11 mouse cellular contexts compared by ENCODE assay signal in genomic region chr19:43442269-43442668, GRCm38 (mm10). TPM values are rescaled to one million over a fixed set of nuclear protein-coding genes. Genes with fewer than 3 reads are reported as not detected.
DNase-seq lines count a peak whose midpoint lies in the region; ATAC-seq and TF ChIP-seq lines count a peak whose summit lies in the region.
"Had no signal": no experiment of that assay in that cellular context is flagged by ENCODE, and none has a peak within 500 bp of the region (broad histone marks: within the 10 kb centered on the region; RNA-seq: fewer than 3 reads in every experiment).

No protein-coding gene starts in this region.

- ATAC-seq in heart, postnatal 0 days (ENCODE audit: insufficient read depth, low read depth) = no peak
- no peak for ATAC-seq in embryonic facial prominence, embryonic 13.5 days (ENCODE audit: insufficient number of reproducible peaks, insufficient read depth, low FRiP score, low TSS enrichment, low read depth)

- H3K4me1 ChIP-seq in heart, postnatal 0 days (ENCODE audit: control insufficient read depth, insufficient read depth) = peaks cover 9% of the 10 kb centered on the region
- H3K4me1 ChIP-seq in heart, embryonic 10.5 days = peaks cover 20% of the 10 kb centered on the region
- 0 out of 4 replicates have a peak, but pooled peaks cover 0 to 1% of the 10 kb centered on the region in 2 experiments for H3K4me1 ChIP-seq in ES-E14 (ENCODE audit: control insufficient read depth in 2 of 2, insufficient read depth in 2 of 2, low read length in 2 of 2, poor library complexity in 1 of 2)
- peaks cover 16% of the 10 kb centered on the region for H3K4me1 ChIP-seq in embryonic facial prominence, embryonic 13.5 days

- WGBS in heart, postnatal 0 days = 20% methylated on average over 6 of the region's 6 CpGs
- WGBS in heart, embryonic 10.5 days = 18% methylated on average over 6 of the region's 6 CpGs
- WGBS in embryonic facial prominence, embryonic 13.5 days = 23% methylated on average over 6 of the region's 6 CpGs

- no peak overlapping the region for H3K4me3 ChIP-seq in heart, postnatal 0 days (ENCODE audit: low read depth, low read length)
- no peak overlapping the region for H3K4me3 ChIP-seq in heart, embryonic 10.5 days
- H3K4me3 ChIP-seq in ES-E14 (ENCODE audit: insufficient read depth in 1 of 2, low read depth in 1 of 2, low read length in 2 of 2, poor library complexity in 1 of 2, severe bottlenecking in 1 of 2) = no peak overlapping the region
- peak overlapping the region; percentile 73 for H3K4me3 ChIP-seq in embryonic facial prominence, embryonic 13.5 days

- no peaks in the 10 kb centered on the region for H3K9me3 ChIP-seq in heart, postnatal 0 days (replicated peaks; ENCODE audit: control insufficient read depth, low read length)
- H3K9me3 ChIP-seq in heart, embryonic 10.5 days = no peaks in the 10 kb centered on the region
- H3K9me3 ChIP-seq in ES-E14 (ENCODE audit: control insufficient read depth, insufficient read depth, low read depth, low read length) = no peaks in the 10 kb centered on the region
- H3K9me3 ChIP-seq in embryonic facial prominence, embryonic 13.5 days = peaks cover 3% of the 10 kb centered on the region; the same call in 1 of the 2 replicates

- peak; percentile 15 for DNase-seq in heart, postnatal 0 days (ENCODE audit: low spot score)
- no peak for DNase-seq in heart, embryonic 10.5 days (ENCODE audit: low spot score)
- peak; percentile 30 for DNase-seq in ES-E14 (ENCODE audit: low read depth, low spot score)
- DNase-seq in mesoderm, embryonic 11.5 days (ENCODE audit: low read depth, low spot score) = peak; percentile 28
- DNase-seq in right cerebral cortex, postnatal 10 days (ENCODE audit: low spot score in 2 of 2) = no peak
- DNase-seq in adrenal gland, postnatal 25 days = no peak
- DNase-seq in cerebellum, postnatal 25 days = no peak
- DNase-seq: adrenal gland, adult 8-10 months; lung, postnatal 4 days had no signal

- H3K36me3 ChIP-seq in heart, postnatal 0 days (replicated peaks; ENCODE audit: control insufficient read depth, insufficient read depth, low read length) = no peaks in the 10 kb centered on the region
- no peaks in the 10 kb centered on the region for H3K36me3 ChIP-seq in heart, embryonic 10.5 days
- H3K36me3 ChIP-seq in ES-E14 (ENCODE audit: control insufficient read depth, insufficient read depth, low read length, poor library complexity, severe bottlenecking) = no peaks in the 10 kb centered on the region
- H3K36me3 ChIP-seq in embryonic facial prominence, embryonic 13.5 days = no peaks in the 10 kb centered on the region
- H3K36me3 ChIP-seq: heart, embryonic 13.5 days had no signal

- H3K27ac ChIP-seq in heart, postnatal 0 days (ENCODE audit: low read depth) = no peak overlapping the region
- no peak overlapping the region for H3K27ac ChIP-seq in heart, embryonic 10.5 days
- no peak overlapping the region for H3K27ac ChIP-seq in ES-E14 (ENCODE audit: insufficient read depth, low read depth, low read length, poor library complexity, severe bottlenecking)
- no peak overlapping the region for H3K27ac ChIP-seq in embryonic facial prominence, embryonic 13.5 days
- H3K27ac ChIP-seq: heart, embryonic 13.5 days had no signal

- no peak for TF ChIP-seq CTCF in heart, postnatal 0 days (IDR thresholded peaks at IDR 0.05; ENCODE audit: low read depth)

- H3K27me3 ChIP-seq in heart, postnatal 0 days (ENCODE audit: control insufficient read depth, insufficient read depth, low read length) = peaks cover 53% of the 10 kb centered on the region
- H3K27me3 ChIP-seq in heart, embryonic 10.5 days (ENCODE audit: insufficient read depth, poor library complexity, severe bottlenecking) = peaks cover 57% of the 10 kb centered on the region
- H3K27me3 ChIP-seq in embryonic facial prominence, embryonic 13.5 days = peaks cover 56% of the 10 kb centered on the region

- in situ Hi-C loops in ES-E14 (cut with MboI; ENCODE audit: low sequenced_read_pairs in 2 of 2, unreplicated experiment in 2 of 2) = no loop called here

- TF ChIP-seq EP300 in heart, postnatal 0 days (IDR thresholded peaks at IDR 0.05; ENCODE audit: low read depth) = no peak

- no peak overlapping the region for H3K9ac ChIP-seq in heart, postnatal 0 days (replicated peaks; ENCODE audit: low read depth, low read length)
- no peak overlapping the region for H3K9ac ChIP-seq in ES-E14 (ENCODE audit: insufficient read depth, low read depth, low read length, poor library complexity, severe bottlenecking)
- no peak overlapping the region for H3K9ac ChIP-seq in embryonic facial prominence, embryonic 13.5 days
- H3K9ac ChIP-seq: heart, embryonic 13.5 days had no signal

- no peak overlapping the region for H3K4me2 ChIP-seq in heart, postnatal 0 days (ENCODE audit: low read depth, low read length)
- H3K4me2 ChIP-seq in embryonic facial prominence, embryonic 13.5 days = peak overlapping the region; percentile 99

TF ChIP-seq in ES-E14, 5 proteins besides CTCF, POLR2A, EP300 and RAD21:
- no peak for TF ChIP-seq HCFC1 (IDR thresholded peaks at IDR 0.05; ENCODE audit: borderline replicate concordance, insufficient read depth, low read length)
- TF ChIP-seq CHD2 (IDR thresholded peaks at IDR 0.05; ENCODE audit: low read depth, low read length) = no peak
- TF ChIP-seq ZC3H11A (IDR thresholded peaks at IDR 0.05; ENCODE audit: borderline replicate concordance, low read depth, low read length) = no peak
- no peak for TF ChIP-seq ZNF384 (IDR thresholded peaks at IDR 0.05; ENCODE audit: low read depth, low read length)
- TF ChIP-seq MAFK (IDR thresholded peaks at IDR 0.05; ENCODE audit: insufficient read depth, low read depth, low read length) = no peak

RNA-seq across cellular contexts. Expression of gene Cnnm1, which starts 2.0 kb away (rescaled TPM):
- total RNA-seq in heart, postnatal 0 days (2014; rRNA removed; ENCODE audit: low replicate concordance) = 0.12 TPM in 1 of 2 replicates, not detected in the other
- polyA plus RNA-seq in heart, postnatal 0 days (2015; fragmentation: Nextera tagmentation; extraction: Ambion mirVana) = 0.03 TPM in 1 of 2 replicates, not detected in the other
- polyA plus RNA-seq in heart, embryonic 10.5 days (2016; fragmentation: Nextera tagmentation; extraction: Ambion mirVana) = 0.12 and 0.14 TPM in 2 replicates
- 2.6 TPM in 2 replicates for total RNA-seq in ES-E14 (2012; rRNA removed)
- polyA plus RNA-seq in embryonic facial prominence, embryonic 13.5 days (2015; fragmentation: Nextera tagmentation; extraction: Ambion mirVana) = 2.8 and 3.6 TPM in 2 replicates
- 0.21 TPM in 1 of 2 replicates, not detected in the other for total RNA-seq in adrenal gland, postnatal 25 days (2021)

RNA-seq across cellular contexts. Expression of gene Hpse2, which starts 54.1 kb away (rescaled TPM):
- total RNA-seq in heart, postnatal 0 days (2014; rRNA removed; ENCODE audit: low replicate concordance) = 0.08 and 0.69 TPM in 2 replicates
- 0.29 and 0.45 TPM in 2 replicates for polyA plus RNA-seq in heart, postnatal 0 days (2015; fragmentation: Nextera tagmentation; extraction: Ambion mirVana)
- polyA plus RNA-seq in heart, embryonic 10.5 days (2016; fragmentation: Nextera tagmentation; extraction: Ambion mirVana) = 0.04 and 0.29 TPM in 2 replicates
- 0.27 and 0.69 TPM in 2 replicates for total RNA-seq in ES-E14 (2012; rRNA removed)
- polyA plus RNA-seq in embryonic facial prominence, embryonic 13.5 days (2015; fragmentation: Nextera tagmentation; extraction: Ambion mirVana) = 37.8 and 40.4 TPM in 2 replicates
- total RNA-seq in adrenal gland, postnatal 25 days (2021) = not detected in 2 replicates
- total RNA-seq: adrenal gland, adult 8-10 months had no signal

Comparison
In these comparisons a context has a peak if more than half of its experiments do, and no peak if none do; other contexts are left out.
1. DNase-seq: peak in heart, postnatal 0 days (single experiment), ES-E14 (single experiment) and mesoderm, embryonic 11.5 days (single experiment); none in heart, embryonic 10.5 days (single experiment), right cerebral cortex, postnatal 10 days (0 of 2), adrenal gland, postnatal 25 days (single experiment) and cerebellum, postnatal 25 days (0 of 2).